Mouse (Mus musculus) midbrain, embryonic 13.5 days (tissue): Measurements from ENCODE around the gene Mrgpra2b. TPM values are rescaled to one million over a fixed set of nuclear protein-coding genes. Genes with fewer than 3 reads are reported as not detected.
"Not testable (repeated sequence)": the region's sequence is repeated elsewhere in the genome, so short reads cannot be mapped to it uniquely, and the experiment has no call there.

Experiments used
- ATAC-seq: fragments of 200-750 bp; cut with Nextera tagmentation; 2 replicates; pipeline ENCODE4 v1.8.0; 2017; ENCODE audit warnings: mild to moderate bottlenecking, moderate TSS enrichment, moderate library complexity
- H3K27ac ChIP-seq: fragments of 300-500 bp; sonication (generic); 2 replicates; pipeline ENCODE4 v1.5.1; 2015; ENCODE audit warnings: inconsistent platforms, mild to moderate bottlenecking, moderate library complexity
- H3K27me3 ChIP-seq: fragments of 300-500 bp; sonication (generic); 2 replicates; pipeline ENCODE4 v1.6.1; 2015; ENCODE audit warnings: mild to moderate bottlenecking, inconsistent platforms
- H3K36me3 ChIP-seq: fragments of 300-500 bp; sonication (generic); 2 replicates; pipeline ENCODE4 v1.6.1; 2015; ENCODE audit warnings: mild to moderate bottlenecking, inconsistent platforms
- H3K4me1 ChIP-seq: fragments of 300-500 bp; sonication (generic); replicated peaks from 2 replicates; pipeline ENCODE4 v1.6.1; 2015; ENCODE audit warnings: inconsistent platforms
- H3K4me2 ChIP-seq: fragments of 300-500 bp; sonication (generic); replicated peaks from 2 replicates; pipeline ENCODE4 v1.6.1; 2015; ENCODE audit warnings: moderate library complexity, mild to moderate bottlenecking, inconsistent platforms
- H3K4me3 ChIP-seq: fragments of 300-500 bp; sonication (generic); replicated peaks from 2 replicates; pipeline ENCODE4 v1.5.1; 2015; ENCODE audit warnings: mild to moderate bottlenecking, inconsistent platforms
- H3K9ac ChIP-seq: fragments of 300-500 bp; sonication (generic); replicated peaks from 2 replicates; pipeline ENCODE4 v1.6.1; 2015; ENCODE audit warnings: mild to moderate bottlenecking, inconsistent platforms
- H3K9me3 ChIP-seq: fragments of 300-500 bp; sonication (generic); 2 replicates; pipeline ENCODE4 v1.6.1; 2016; ENCODE audit warnings: mild to moderate bottlenecking, inconsistent platforms
- WGBS: fragments of 180-500 bp; shearing (Covaris S2); methylation state at CpG from one replicate; pipeline ENCODE4 v1.1.7; 2015; 5-methylcytosine and 5-hydroxymethylcytosine counted together
- polyA plus RNA-seq: library from polyadenylated mRNA; unstranded; fragments of >200 nt; fragmentation: Nextera tagmentation; extraction: Ambion mirVana; gene quantifications from 2 replicates; pipeline ENCODE4 v1.2.1, GENCODE M21; 2015

Mrgpra2b gene
- polyA plus RNA-seq: not detected in 2 replicates

GRCm38 (mm10) chr7:47528762-47529161 is at the start of gene Mrgpra2b:
Gene Mrgpra2b (minus strand): TSS chr7:47528862.
- no peaks in the 10 kb centered on the region for H3K4me1 ChIP-seq
- no peak within 1 kb of the TSS for H3K9ac ChIP-seq
- no peak for ATAC-seq
- H3K36me3 ChIP-seq: no peaks in the 10 kb centered on the region
- no peak within 1 kb of the TSS for H3K4me3 ChIP-seq
- no peak within 1 kb of the TSS for H3K27ac ChIP-seq
- H3K9me3 ChIP-seq: peaks cover 29% of the 10 kb centered on the region; the same call in 1 of the 2 replicates
- no peak within 1 kb of the TSS for H3K4me2 ChIP-seq
- H3K27me3 ChIP-seq: no peaks in the 10 kb centered on the region

GRCm38 (mm10) chr7:47516379-47516778 is 12.3 kb downstream of the Mrgpra2b start:
- no peak overlapping the region for H3K27ac ChIP-seq
- H3K9me3 ChIP-seq: peaks cover 30% of the 10 kb centered on the region
- WGBS: 75% methylated on average over 1 of the region's 1 CpGs
- H3K27me3 ChIP-seq: no peaks in the 10 kb centered on the region
- H3K4me3 ChIP-seq: no peak overlapping the region
- H3K36me3 ChIP-seq: no peaks in the 10 kb centered on the region
- no peaks in the 10 kb centered on the region for H3K4me1 ChIP-seq
- no peak for ATAC-seq
- no peak overlapping the region for H3K4me2 ChIP-seq
- no peak overlapping the region for H3K9ac ChIP-seq

GRCm38 (mm10) chr7:47515050-47515449 is 13.6 kb downstream of the Mrgpra2b start:
- Histone ChIP-seq H3K36me3 (no peaks in the 10 kb centered on the region), H3K27ac (no peak overlapping the region), H3K27me3 (no peaks in the 10 kb centered on the region), H3K9me3 (peaks cover 23% of the 10 kb centered on the region), H3K4me3 (no peak overlapping the region), H3K9ac (no peak overlapping the region), H3K4me2 (no peak overlapping the region), H3K4me1 (no peaks in the 10 kb centered on the region)
- ATAC-seq: no peak
- WGBS: 82% methylated on average over 2 of the region's 2 CpGs

GRCm38 (mm10) chr7:47502953-47503352 is 25.7 kb downstream of the Mrgpra2b start:
- peaks cover 29% of the 10 kb centered on the region for H3K9me3 ChIP-seq
- no peaks in the 10 kb centered on the region for H3K36me3 ChIP-seq
- H3K4me1 ChIP-seq: no peaks in the 10 kb centered on the region
- no peak overlapping the region for H3K27ac ChIP-seq
- H3K4me3 ChIP-seq: no peak overlapping the region
- no peak overlapping the region for H3K9ac ChIP-seq
- no peak overlapping the region for H3K4me2 ChIP-seq
- H3K27me3 ChIP-seq: no peaks in the 10 kb centered on the region
- 81% methylated on average over 4 of the region's 4 CpGs for WGBS
- no peak for ATAC-seq

- not testable (repeated sequence) for H3K9me3 ChIP-seq, H3K4me3 ChIP-seq, H3K27ac ChIP-seq, H3K36me3 ChIP-seq, H3K4me1 ChIP-seq, ATAC-seq, H3K4me2 ChIP-seq, H3K9ac ChIP-seq, H3K27me3 ChIP-seq
Observed at GRCm38 (mm10) chr7:47491266-47491665, 37.4 kb downstream of the Mrgpra2b start.

GRCm38 (mm10) chr7:47489438-47489837 is 39.2 kb downstream of the Mrgpra2b start:
- not testable (repeated sequence) for ATAC-seq, H3K4me2 ChIP-seq, H3K27me3 ChIP-seq

GRCm38 (mm10) chr7:47483181-47483580 is 45.5 kb downstream of the Mrgpra2b start:
- H3K4me3 ChIP-seq, H3K27ac ChIP-seq, H3K9me3 ChIP-seq, ATAC-seq, H3K9ac ChIP-seq, H3K4me2 ChIP-seq, H3K36me3 ChIP-seq, H3K27me3 ChIP-seq, H3K4me1 ChIP-seq: not testable (repeated sequence)

More at GRCm38 (mm10) chr7:47489438-47489837, 39.2 kb downstream of the Mrgpra2b start:
- H3K9ac ChIP-seq, H3K4me3 ChIP-seq, H3K27ac ChIP-seq, H3K4me1 ChIP-seq, H3K9me3 ChIP-seq, H3K36me3 ChIP-seq: not testable (repeated sequence)
- WGBS: no CpG with 5 or more reads among the region's 1 CpGs

- not testable (repeated sequence) for H3K27me3 ChIP-seq, H3K9ac ChIP-seq, ATAC-seq, H3K9me3 ChIP-seq, H3K4me3 ChIP-seq, H3K36me3 ChIP-seq, H3K4me2 ChIP-seq, H3K4me1 ChIP-seq, H3K27ac ChIP-seq
- 23% methylated on average over 1 of the region's 3 CpGs for WGBS
Observed at GRCm38 (mm10) chr7:47473904-47474303, 54.8 kb downstream of the Mrgpra2b start.

- H3K4me2 ChIP-seq, H3K27ac ChIP-seq, H3K9me3 ChIP-seq, H3K36me3 ChIP-seq, ATAC-seq, H3K4me3 ChIP-seq, H3K9ac ChIP-seq, H3K4me1 ChIP-seq, H3K27me3 ChIP-seq: not testable (repeated sequence)
Observed at GRCm38 (mm10) chr7:47465278-47465981, 63.2 kb downstream of the Mrgpra2b start.

- WGBS: no CpG with 5 or more reads among the region's 1 CpGs
- H3K27ac ChIP-seq, H3K4me1 ChIP-seq, H3K27me3 ChIP-seq, H3K36me3 ChIP-seq, ATAC-seq, H3K4me3 ChIP-seq, H3K4me2 ChIP-seq, H3K9ac ChIP-seq, H3K9me3 ChIP-seq: not testable (repeated sequence)
Observed at GRCm38 (mm10) chr7:47452015-47452414, 76.6 kb downstream of the Mrgpra2b start, which contains the start of gene Mrgpra2a. Gene Mrgpra2a (minus strand): TSS chr7:47452139.

GRCm38 (mm10) chr7:47445729-47446128 is 82.9 kb downstream of the Mrgpra2b start:
- H3K27me3 ChIP-seq, H3K9me3 ChIP-seq, H3K4me3 ChIP-seq, H3K9ac ChIP-seq, H3K4me1 ChIP-seq, ATAC-seq, H3K36me3 ChIP-seq, H3K27ac ChIP-seq, H3K4me2 ChIP-seq: not testable (repeated sequence)

- H3K9me3 ChIP-seq, ATAC-seq: not testable (repeated sequence)
Observed at GRCm38 (mm10) chr7:47436463-47436862, 92.2 kb downstream of the Mrgpra2b start.

GRCm38 (mm10) chr7:47427815-47428508 is 100.7 kb downstream of the Mrgpra2b start:
- not testable (repeated sequence) for H3K9ac ChIP-seq, H3K4me2 ChIP-seq, H3K9me3 ChIP-seq, H3K36me3 ChIP-seq, H3K4me3 ChIP-seq, ATAC-seq, H3K27me3 ChIP-seq, H3K27ac ChIP-seq, H3K4me1 ChIP-seq

More at GRCm38 (mm10) chr7:47436463-47436862, 92.2 kb downstream of the Mrgpra2b start:
- WGBS: 21% methylated on average over 1 of the region's 2 CpGs
- not testable (repeated sequence) for H3K27me3 ChIP-seq, H3K4me2 ChIP-seq, H3K36me3 ChIP-seq, H3K4me3 ChIP-seq, H3K27ac ChIP-seq, H3K4me1 ChIP-seq, H3K9ac ChIP-seq
